Mouse (Mus musculus) cerebellum, adult 11 months (tissue): ENCODE data around the gene Larp1.

ENCODE experiments used
- DNase-seq: peaks from one replicate; pipeline ENCODE4 v3.0.0; 2022

Gene Larp1

DNA sequence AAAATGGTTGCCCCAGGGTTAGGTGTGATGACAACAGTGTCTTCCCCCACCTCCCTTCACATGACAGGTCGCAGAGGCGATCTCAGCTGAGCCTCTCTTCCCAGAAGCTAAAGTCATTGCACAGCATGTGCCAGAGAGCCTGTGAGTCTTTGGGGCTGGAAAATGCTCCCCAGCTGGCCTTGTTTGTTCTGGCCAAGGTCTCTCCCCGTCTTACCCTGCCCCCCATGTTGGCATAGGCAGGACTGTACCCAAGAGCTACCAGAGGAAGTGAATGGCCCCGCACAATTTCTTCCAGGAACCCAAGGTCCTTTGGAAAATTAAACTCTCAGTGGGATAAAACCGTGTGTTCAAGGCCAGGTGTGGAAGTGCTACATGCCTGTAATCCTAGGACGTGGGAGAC is 5.1 kb upstream of the Larp1 start:
- no peak for DNase-seq

DNA sequence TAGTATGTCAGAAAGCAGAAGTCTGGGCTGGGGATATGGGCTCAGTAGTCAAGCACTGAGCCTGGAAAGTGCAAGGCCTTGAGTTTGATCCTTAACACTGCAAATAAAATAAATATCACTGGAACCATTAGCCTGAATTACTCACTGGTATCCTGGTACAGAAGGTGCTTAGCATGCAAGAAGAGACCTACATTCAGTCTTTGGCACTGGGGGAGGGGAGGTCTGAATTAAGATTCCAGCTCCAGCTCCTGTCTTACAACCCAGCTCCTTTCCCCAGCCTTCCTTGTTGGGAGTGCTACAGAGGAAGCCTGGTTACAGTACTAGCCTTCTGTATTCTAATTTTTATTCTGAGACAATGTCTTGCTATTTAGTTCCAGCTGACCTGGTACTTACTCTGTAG is 3.8 kb upstream of the Larp1 start:
- no peak for DNase-seq

DNA sequence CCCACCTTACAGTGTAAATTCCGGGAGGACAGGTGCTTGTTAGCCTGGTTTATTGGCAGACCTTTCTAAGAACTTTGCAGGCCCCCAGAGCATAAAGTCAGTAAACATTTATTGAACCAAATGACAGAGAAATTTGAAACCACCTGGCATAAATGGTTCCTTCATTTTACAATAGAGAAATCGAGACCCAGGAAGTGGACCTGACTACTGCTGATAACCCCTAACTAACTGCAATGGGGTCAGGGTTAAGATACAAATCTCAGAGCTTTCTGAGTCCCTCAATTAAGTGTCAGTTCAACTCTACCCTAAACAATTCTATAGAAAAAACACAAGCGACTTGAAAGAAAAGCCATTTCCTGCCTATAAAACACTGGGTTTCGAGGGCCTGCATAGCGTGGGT is 851 bp upstream of the Larp1 start:
- DNase-seq: no peak

DNA sequence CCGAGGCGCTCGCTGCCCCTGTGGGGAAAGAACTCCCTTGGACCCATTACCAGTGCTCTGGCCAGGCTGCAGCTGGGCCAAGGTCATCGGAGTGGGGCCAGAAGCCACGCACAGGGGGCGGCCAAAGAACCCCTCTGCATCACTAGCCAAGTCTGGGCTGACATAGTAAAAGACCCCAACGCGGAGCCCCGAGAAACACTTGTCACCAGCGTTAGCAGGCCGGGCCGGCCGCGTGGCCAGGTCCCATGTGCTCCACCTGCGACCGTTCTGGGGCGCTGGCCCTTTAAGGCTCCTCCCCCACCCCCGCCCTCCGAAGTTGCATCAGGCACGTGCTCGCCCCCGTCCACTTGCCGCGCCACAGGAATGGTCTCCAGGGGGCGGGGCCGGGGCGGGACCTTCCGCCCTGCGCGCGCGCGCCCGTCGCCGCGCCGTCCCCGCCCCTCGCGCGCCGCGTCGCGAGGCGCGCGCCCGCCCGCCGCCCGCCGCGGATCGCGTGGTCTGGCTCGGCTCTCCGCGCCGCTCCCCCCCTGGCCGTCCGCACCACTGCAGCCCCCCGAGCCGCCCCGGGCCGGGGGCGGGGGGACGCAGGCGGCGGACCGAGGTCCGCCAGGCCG is 320 bp upstream of the Larp1 start:
- peak; percentile 82 for DNase-seq

DNA sequence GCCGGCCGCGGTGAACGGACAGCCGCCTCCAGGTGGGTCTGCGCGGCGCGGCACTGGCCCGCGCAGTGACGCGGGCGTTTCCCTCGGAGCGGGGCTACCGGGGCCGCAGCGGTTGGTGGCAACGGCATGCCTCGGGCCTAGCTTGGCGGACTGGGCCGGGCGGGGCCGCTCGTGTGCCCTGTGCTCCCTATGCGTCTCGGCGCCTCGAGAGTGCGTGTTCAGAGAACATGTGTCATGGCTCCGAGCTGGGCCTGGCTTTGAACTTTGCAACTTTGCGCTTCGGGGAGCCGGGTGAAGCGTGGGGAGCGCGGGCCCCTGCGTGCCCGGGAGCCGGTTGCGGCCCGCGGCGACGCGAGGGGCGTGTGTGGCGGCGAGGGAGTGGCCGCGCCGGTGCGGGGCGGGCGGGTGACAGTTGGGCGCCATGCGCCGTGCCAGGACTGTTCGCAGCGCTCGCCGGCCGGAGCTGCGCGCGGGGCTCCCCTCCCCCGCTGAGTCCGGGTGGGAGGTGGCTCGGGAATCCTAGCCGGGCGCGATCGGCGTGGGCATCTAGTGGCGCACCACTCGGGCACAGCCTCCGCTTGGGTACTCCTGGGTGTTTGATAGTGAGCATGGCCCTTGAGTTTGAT is 765 bp downstream of the Larp1 start:
- peak; percentile 64 for DNase-seq

DNA sequence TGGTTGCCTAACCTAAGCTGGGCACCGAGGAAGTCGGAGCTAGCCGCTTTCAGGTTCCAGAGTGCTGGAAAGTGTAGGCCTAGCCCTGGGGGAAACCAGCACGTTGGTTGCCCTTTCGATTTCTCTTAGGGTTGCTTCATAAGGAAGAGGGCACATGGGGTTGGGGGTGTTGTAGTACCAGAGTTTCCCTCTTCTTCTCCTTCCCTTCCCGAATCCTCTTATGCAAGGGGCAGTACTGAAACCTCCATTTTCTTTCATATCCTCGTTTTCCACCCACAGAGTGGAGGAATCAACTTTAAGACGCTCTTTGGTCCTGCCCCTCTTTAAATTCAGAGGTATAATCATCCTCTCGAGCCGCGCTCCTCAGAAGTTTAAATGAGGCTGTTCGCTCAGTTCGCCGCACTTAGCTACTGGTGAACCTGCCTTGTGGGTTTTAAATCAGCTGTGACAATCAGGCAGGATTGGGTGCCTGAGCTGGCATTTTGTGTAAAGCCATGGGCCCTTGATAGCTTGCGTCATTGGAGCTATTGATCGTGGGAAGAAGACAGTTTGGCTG is 1.4 kb downstream of the Larp1 start:
- DNase-seq: no peak

DNA sequence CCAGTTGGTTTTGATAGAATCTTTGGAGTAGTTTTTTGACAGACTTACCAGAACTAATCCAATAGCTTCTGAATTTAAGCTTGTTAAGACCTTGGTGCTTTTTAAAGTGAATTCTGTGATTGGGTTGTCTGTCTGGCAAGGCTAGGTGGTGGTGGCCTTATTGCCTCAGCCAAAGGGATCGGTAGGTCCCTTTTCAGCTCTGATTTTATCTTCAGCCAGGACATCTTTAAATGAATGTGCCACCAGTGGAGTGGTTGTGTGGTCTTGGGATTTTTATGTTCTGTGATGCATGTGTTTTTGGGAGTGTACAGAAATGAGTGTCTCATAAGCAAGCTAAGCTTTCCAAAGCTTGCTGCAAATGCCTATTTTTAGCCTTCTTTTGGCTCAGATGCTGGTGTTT is 2.1 kb downstream of the Larp1 start:
- DNase-seq: no peak

DNA sequence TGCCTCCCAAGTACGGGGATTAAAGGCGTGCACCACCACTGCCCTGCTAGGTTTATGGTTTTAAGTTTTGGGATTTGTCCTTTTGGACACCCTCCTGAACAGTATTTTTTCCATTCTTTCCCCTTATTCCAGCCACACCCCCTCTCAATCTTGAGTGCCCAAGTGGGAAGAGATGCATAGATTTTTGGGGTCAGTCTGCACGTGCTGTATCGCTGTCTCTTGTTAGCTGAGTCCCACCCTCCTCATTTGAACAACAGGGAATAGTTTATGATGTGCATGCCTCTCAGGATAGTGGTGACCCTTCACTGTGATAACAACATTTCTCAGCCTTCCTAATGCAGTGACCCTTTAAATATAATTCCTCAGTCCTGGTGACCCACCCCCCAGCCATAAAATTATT is 2.9 kb downstream of the Larp1 start:
- no peak for DNase-seq

DNA sequence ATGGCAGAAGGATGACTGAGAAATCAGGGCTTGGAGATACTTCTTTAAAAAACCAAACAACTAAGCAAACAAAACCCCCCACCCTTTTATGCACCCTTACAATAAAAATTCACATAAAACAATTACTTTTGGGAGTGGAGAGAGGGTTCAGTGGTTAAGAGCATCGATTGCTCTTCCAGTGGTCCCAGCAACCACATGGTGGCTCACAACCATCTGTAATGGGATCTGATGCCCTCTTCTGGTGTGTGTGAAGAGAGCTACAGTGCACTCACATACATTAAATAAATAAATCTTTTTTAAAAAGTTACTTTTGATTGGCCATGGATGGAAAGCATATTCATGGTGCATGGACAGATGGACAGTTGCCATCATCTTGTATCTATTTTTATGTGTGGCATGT is 3.8 kb downstream of the Larp1 start:
- no peak for DNase-seq

DNA sequence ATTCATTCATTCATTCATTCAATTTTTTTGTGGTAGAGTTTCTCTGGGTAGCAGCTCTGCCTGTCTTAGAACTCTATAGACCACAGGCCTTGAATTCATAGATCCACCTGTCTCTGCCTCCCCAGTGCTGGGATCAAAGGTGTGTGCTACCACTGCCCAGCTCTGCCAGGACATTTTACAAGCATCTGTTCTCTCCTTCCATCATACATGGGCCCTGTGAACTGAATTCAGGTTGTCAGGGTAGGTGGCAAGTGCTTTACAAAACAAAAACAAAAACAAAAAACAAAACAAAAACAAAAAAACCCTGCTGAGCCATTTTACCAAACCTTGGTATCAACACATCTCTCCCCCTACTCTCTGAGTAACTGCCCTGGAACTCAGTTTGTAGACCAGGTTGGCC is 4.2 kb downstream of the Larp1 start:
- DNase-seq: no peak

DNA sequence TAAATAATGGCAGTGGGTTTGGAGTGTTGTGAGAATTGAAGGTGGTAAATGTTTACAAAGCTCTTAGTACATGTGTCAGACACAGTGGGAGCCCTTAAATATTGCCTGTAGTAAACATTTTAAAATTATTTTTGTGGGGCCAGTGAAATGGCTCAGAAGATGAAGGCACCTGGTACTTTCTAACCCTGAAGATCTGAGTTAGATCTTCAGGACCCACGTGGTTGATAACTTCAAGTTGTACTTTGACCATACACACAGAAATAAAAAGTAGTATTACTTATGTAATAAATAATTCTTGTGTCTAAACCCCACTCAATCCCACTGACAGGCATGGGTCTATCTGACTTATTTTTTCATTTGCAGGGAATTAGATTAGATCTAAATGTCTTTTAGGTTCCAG is 5.7 kb downstream of the Larp1 start:
- DNase-seq: no peak

DNA sequence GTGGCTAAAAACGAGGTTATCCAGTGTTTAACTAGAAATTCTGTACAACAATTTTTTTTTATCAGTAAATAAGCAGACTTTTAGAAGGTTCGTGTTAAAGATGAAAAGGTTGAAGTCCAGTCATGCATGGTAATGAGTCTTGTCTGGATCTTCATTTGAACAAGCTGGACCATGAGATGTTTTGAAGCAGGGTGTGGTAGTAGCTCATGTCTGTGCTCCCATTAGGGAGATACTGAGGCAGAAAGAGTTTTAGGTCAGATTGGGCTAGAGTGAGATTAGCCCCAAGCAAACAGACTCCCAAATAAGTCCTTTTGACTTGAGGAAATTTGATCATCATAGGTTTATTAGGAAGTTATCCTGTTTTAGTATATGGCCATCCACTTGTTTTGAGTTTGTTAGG is 6.5 kb downstream of the Larp1 start:
- no peak for DNase-seq

DNA sequence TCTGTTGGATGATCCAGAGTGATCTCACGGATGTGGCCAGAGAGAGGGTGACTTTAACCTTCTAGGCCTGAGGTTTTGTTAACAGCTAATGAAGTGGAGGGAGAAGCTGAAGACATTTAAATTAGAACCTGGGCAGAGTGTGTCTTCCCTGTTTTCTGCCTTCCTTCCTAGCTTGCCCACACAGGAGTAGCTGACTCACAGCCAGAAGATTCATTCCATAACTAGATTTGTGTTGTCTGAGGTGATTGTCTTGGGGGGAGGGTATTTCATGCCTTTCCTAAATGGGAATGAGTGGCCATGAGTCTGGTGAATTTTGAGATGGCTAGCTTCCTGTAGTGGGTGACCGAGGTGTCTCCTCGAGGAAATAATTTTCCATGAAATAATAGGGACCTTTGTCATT is 7.5 kb downstream of the Larp1 start:
- DNase-seq: no peak

DNA sequence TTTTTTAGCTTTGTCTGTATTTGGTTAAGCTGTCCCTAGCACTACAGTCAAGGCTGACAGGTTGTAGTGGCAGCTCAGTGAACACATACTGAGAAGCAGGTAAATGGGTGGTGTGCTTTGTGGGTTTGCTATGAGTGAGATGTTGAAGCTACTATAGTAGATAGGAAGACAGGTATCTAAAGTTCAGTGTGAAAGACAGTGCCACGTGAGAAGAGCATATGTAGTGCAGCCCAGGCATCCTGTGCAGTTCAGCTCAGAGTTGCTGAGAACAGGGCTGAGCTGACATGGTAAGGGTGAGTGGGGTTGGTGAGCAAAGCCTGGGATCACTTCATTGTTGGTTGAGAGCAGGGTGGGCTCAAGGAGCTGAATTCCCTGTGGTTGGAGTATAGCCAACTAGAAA is 8.6 kb downstream of the Larp1 start:
- no peak for DNase-seq

DNA sequence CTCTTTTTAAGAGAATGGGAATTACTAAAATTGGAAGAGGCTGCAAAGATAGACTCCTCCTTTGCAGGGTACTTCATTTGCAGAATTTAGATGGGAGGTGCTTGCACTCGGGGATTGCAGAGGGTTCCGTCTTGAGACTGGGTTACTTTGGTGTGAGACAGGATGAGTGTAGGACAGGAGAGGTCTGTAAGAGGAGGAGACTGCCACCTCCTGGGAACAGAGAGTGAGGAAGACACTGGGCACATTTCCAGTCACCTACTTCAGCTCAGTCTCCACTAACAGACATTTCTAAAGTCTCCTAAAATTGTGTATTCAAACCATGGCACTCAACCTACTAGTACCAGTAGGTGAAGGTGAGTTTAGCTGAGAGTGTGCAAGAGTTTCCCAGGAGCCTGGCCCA is 9.4 kb downstream of the Larp1 start:
- no peak for DNase-seq

DNA sequence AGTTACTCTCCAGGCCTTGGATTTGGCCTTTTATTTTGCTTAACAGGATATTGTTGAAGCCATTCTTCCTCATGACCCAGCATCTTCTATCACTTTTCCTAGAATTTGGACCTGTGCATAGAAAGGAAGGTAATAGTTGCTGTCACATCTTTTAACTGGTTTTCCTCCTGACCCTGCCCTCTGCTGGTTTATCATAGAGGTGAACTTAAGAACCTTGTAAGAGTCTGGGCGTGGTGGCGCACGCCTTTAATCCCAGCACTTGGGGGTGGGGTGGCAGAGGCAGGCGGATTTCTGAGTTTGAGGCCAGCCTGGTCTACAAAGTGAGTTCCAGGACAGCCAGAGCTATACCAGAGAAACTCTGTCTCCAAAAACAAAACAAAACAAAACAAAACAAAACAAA is 9.8 kb downstream of the Larp1 start:
- DNase-seq: no peak

DNA sequence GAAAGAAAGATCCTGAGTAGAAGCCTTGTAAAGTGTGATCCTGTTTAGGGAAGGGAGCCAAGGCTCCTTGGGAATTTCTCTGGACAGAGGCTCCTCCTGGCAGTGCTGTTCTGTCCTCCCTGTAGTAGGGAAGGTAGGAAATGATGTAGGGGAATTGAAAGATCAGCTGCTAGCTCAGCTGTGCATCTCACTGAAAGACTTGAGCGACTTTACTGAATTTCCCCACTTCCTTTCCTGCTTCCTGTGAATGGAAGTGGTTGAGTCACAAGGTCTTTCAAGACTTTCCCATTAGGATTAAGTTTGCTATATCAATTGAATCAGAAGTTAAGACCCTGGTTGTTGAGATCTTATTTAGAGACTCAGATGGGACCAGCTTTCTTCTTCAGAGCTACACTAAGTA is 12.2 kb downstream of the Larp1 start:
- no peak for DNase-seq

DNA sequence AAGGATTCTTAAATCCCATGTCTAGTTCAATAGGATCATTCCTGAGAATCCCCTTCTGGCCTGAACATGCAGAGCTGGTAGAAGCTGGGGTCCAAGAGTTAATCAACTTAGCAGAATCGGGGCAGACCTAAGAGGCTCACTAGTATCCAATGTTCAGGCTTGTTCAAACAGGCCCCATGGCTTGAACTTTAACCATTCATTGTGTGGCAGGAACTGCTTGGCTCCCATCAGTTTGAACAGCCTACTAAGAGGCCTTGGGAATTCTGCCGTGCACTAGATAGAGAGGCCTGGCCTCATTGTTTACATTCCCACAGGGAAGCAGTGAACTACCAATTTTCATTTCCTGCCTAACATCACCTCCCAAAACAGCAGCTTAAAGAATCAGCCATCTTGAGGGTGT is 12.8 kb downstream of the Larp1 start:
- no peak for DNase-seq

DNA sequence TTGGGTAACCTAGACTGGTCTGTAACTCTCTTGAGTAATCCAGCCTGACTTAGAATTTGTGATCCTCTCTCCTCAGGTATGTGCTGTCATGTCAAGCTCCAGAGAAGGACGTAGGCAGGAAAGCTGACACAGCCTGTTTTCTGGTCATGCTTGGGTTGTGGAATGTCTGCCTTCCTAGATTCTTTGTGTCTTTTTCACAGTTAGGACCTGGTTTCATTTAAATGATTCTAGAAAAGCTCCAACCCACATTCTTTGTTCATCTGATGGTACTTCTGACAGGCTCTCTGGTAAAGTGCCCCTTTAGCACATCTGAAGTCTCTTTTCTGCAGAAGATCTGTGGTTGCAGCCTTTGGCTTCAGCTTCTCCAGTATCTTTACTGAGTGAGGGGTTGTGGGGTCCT is 15.4 kb downstream of the Larp1 start:
- no peak for DNase-seq

DNA sequence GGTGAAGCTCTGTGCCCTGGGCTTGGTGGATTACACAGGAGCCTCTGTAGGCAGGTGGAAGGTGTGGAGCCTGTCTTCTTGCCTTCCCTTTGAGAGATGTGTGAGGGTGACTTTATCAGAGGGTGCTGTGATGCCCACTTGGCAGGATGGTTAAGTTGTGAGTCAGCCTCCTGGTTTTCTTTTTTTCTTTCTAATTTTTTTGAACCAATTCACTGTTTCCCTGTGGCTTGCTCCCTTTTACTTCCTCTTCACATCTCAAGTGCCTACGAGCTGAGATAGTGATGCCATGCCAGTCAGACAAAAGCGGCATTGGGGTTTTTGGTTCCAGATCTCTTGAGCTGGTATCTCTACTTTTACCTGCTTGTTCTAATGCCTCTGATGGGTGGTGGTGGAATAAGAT is 15.8 kb downstream of the Larp1 start:
- no peak for DNase-seq

DNA sequence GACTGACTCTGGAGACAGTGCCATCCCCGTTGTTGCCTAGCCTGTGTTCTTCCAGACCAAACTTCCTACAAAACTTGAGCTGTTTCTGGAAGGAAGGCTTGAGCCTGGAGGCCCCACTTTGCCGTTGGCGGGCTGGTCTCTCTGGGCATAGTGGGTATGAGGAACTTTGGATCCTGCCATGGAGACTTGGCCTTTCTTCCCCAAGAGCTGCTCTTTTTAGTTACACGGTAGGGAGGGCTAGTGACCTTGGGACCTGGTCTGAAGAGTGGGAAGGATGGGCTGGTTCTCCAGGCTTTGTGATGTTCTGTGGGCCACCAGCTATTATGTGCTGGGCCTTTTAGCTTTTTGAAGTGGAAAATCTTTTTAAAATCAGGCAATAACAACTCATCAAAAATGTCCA is 17.0 kb downstream of the Larp1 start:
- DNase-seq: no peak

DNA sequence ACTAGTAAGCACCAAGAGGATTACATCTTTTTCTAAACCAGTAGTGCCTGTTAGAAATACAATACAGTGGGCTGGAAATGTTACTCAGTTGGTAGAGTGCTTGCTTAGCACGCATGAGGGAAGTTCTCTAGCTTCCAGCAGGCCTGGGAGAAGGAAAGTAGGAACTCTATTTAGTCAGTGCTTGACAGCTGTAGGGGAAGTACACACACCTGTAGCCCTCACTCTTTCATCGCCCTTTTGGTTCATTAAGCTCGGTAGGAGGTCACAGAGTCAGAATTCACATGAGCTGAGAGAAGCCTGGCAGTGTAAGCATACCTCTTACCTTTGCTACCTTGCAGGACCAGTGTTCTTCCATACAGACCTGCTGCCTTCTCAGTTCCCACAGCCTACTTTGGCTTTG is 17.5 kb downstream of the Larp1 start:
- no peak for DNase-seq

DNA sequence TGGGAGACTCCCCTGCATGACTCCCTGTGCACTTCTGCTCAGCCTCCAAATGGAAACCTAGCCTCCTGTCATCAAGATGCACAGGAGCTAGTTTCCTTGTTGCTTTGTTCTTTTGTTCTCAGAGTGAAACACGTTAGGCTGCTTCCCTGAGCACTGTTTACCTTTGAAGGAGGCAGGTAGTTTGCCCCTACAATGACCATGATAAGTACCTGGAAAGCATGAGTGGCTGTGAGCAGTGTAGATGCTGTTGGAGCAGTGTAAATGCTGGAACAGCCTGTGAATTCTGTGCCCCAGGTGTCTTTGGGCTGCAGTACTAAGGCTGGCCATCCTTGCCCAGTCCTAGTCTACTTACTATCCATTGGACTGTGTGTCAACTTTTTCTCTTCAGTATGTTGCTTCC is 18.0 kb downstream of the Larp1 start:
- DNase-seq: no peak

DNA sequence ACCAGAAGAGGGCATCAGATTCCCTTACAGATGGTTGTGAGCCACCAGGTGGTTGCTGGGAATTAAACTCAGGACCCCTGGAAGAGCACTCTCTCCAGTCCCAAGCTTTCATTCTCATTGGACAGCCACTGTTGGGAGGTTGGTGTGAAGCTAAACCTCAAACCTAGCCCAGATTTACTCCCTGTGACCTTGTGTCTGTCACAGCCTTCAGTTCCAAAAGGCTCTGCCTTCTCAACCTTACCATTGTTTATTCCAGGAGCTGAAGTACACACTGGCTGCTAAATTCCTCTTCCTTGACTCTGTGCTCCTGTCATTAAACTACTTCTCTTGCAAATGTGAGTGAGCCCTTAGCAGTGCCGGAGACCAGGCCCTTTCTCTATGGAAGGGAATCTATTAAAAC is 20.1 kb downstream of the Larp1 start:
- DNase-seq: no peak

DNA sequence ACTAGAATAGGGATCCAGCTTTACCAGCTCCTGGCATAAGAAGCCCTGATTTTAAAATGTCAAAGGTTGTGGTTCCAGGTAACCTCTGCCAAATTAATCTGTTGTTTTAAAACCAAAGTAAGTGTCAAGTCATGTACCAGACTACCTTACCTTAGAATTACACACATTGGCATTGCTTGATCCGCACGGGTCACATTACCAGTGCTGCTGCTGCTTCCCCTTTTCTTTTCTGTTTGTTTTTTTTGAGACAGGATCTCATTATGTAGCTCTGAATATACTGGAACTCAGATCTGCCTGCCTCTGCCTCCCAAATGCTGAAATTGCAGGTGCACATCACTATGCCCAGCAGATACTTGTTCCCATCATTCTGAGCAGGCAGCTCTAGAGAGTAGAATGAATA is 21.0 kb downstream of the Larp1 start:
- DNase-seq: no peak
